Mouse (Mus musculus) ES-E14 (cell line): ENCODE measurements around the gene Nxph4. TPM values are rescaled to one million over a fixed set of nuclear protein-coding genes. Genes with fewer than 3 reads are reported as not detected.

Experiments used
- DNase-seq: peaks from one replicate; pipeline ENCODE4 v3.0.0-alpha.2; 2013; ENCODE audit warnings: low read depth, low spot score
- H3K27ac ChIP-seq: 2 replicates; pipeline ENCODE4 v1.5.1; 2012; ENCODE audit warnings: low read depth, mild to moderate bottlenecking, low read length, moderate library complexity, mixed read lengths; ENCODE audit not compliant: poor library complexity, insufficient read depth, severe bottlenecking
- H3K36me3 ChIP-seq: 2 replicates; pipeline ENCODE4 v1.6.1; 2012; ENCODE audit warnings: mild to moderate bottlenecking, low read length, moderate library complexity, mixed read lengths; ENCODE audit not compliant: control insufficient read depth, poor library complexity, insufficient read depth, severe bottlenecking
- H3K4me1 ChIP-seq, 2 experiments: fragments of 150-350 bp in 1 of 2; sonication (generic) in 1 of 2; 2 replicates each; pipeline ENCODE4 v1.6.1; 2012; ENCODE audit warnings: low read length in 2 of 2, mild to moderate bottlenecking in 1 of 2, mixed read lengths in 1 of 2; ENCODE audit not compliant: control insufficient read depth in 2 of 2, insufficient read depth in 2 of 2, poor library complexity in 1 of 2
- H3K4me3 ChIP-seq, 2 experiments: fragments of 150-350 bp in 1 of 2; sonication (generic) in 1 of 2; 2 replicates each; pipeline ENCODE4 v1.5.1; 2012; ENCODE audit warnings: low read length in 2 of 2, low read depth in 1 of 2, mild to moderate bottlenecking in 1 of 2, mixed read lengths in 1 of 2; ENCODE audit not compliant: insufficient read depth in 1 of 2, poor library complexity in 1 of 2, severe bottlenecking in 1 of 2
- H3K9ac ChIP-seq: 2 replicates; pipeline ENCODE4 v1.6.1; 2012; ENCODE audit warnings: low read depth, mild to moderate bottlenecking, low read length, mixed read lengths; ENCODE audit not compliant: poor library complexity, insufficient read depth, severe bottlenecking
- H3K9me3 ChIP-seq: fragments of 150-350 bp; sonication (generic); 2 replicates; pipeline ENCODE4 v1.6.1; 2012; ENCODE audit warnings: low read depth, mild to moderate bottlenecking, low read length; ENCODE audit not compliant: control insufficient read depth, insufficient read depth
- CHD2 ChIP-seq: IDR thresholded peaks from 2 replicates; pipeline ENCODE4 v1.6.1; 2014; ENCODE audit warnings: mild to moderate bottlenecking, low read depth, low read length, inconsistent platforms
- HCFC1 ChIP-seq: IDR thresholded peaks from 2 replicates; pipeline ENCODE4 v1.6.1; 2012; ENCODE audit warnings: low read length, inconsistent platforms, borderline replicate concordance; ENCODE audit not compliant: insufficient read depth
- MAFK ChIP-seq: IDR thresholded peaks from 2 replicates; pipeline ENCODE4 v1.6.1; 2014; ENCODE audit warnings: mild to moderate bottlenecking, low read depth, low read length, inconsistent platforms; ENCODE audit not compliant: insufficient read depth
- ZC3H11A ChIP-seq: IDR thresholded peaks from 2 replicates; pipeline ENCODE4 v1.6.1; 2012; ENCODE audit warnings: low read depth, mild to moderate bottlenecking, inconsistent platforms, low read length, borderline replicate concordance
- ZNF384 ChIP-seq: IDR thresholded peaks from 2 replicates; pipeline ENCODE4 v1.6.1; 2012; ENCODE audit warnings: low read depth, low read length, inconsistent platforms
- in situ Hi-C, 2 experiments: fragments of 600-800 bp; cut with MboI; formaldehyde crosslinking; loops; one replicate each; pipeline ENCODE4 v1.15.1; 2025; ENCODE audit warnings: low sequenced_read_pairs in 2 of 2, inconsistent platforms in 1 of 2; ENCODE audit not compliant: unreplicated experiment in 2 of 2
- total RNA-seq: library from RNA; depleted of rRNA; stranded (reverse); fragments of 300-350 nt; gene quantifications from 2 replicates; pipeline ENCODE4 v1.2.3, GENCODE M21; 2012

Nxph4 gene
- total RNA-seq, 1 experiment, result 0.76 TPM

- Histone ChIP-seq H3K36me3 (peaks cover 34% of the 10 kb centered on the region), H3K4me1 (no peaks in the 10 kb centered on the region), H3K9ac (no peak overlapping the region), H3K9me3 (no peaks in the 10 kb centered on the region), H3K27ac (no peak overlapping the region), H3K4me3 (no peak overlapping the region)
- in situ Hi-C loops, result no loop called here
- no peak for DNase-seq
- TF ChIP-seq MAFK, result no peak
- TF ChIP-seq HCFC1, result no peak
- TF ChIP-seq ZNF384, result no peak
- TF ChIP-seq CHD2, result no peak
- TF ChIP-seq ZC3H11A, result no peak
Measured at GRCm38 (mm10) chr10:127490160-127491127, 43.9 kb downstream of the Nxph4 start.

- Histone ChIP-seq H3K9ac (no peak overlapping the region), H3K4me3 (no peak overlapping the region), H3K9me3 (no peaks in the 10 kb centered on the region), H3K36me3 (peaks cover 37% of the 10 kb centered on the region; the same call in 1 of the 2 replicates), H3K27ac (no peak overlapping the region), H3K4me1 (no peaks in the 10 kb centered on the region)
- in situ Hi-C loops, result no loop called here
- DNase-seq, result no peak
- TF ChIP-seq MAFK, result no peak
- no peak for TF ChIP-seq HCFC1
Measured at GRCm38 (mm10) chr10:127488856-127489255, 45.5 kb downstream of the Nxph4 start.

GRCm38 (mm10) chr10:127485235-127485634 lies 49.1 kb downstream of the Nxph4 start:
- Histone ChIP-seq H3K4me1 (no peaks in the 10 kb centered on the region), H3K4me3 (no peak overlapping the region), H3K9me3 (no peaks in the 10 kb centered on the region), H3K36me3 (peaks cover 20% of the 10 kb centered on the region; the same call in 1 of the 2 replicates), H3K9ac (no peak overlapping the region), H3K27ac (no peak overlapping the region)
- in situ Hi-C loops, result no loop called here
- TF ChIP-seq MAFK (no peak), ZC3H11A (no peak), ZNF384 (no peak), HCFC1 (no peak), CHD2 (no peak)
- no peak for DNase-seq

- Histone ChIP-seq H3K4me3 (no peak overlapping the region), H3K9me3 (no peaks in the 10 kb centered on the region), H3K4me1 (no peaks in the 10 kb centered on the region; a peak in 1 of 4 replicates), H3K27ac (no peak overlapping the region), H3K36me3 (peaks cover 22% of the 10 kb centered on the region; the same call in 1 of the 2 replicates), H3K9ac (no peak overlapping the region)
- no peak for DNase-seq
- TF ChIP-seq CHD2 (no peak), ZNF384 (no peak), ZC3H11A (no peak), HCFC1 (no peak), MAFK (no peak)
- in situ Hi-C loops, result no loop called here
Measured at GRCm38 (mm10) chr10:127480833-127481813, 53.2 kb downstream of the Nxph4 start.
